Mouse (Mus musculus) heart, adult 2 months (tissue): ENCODE results near the gene Il12b. TPM values are rescaled to one million over a fixed set of nuclear protein-coding genes. Genes with fewer than 3 reads are reported as not detected.

ENCODE experiments used
- DNase-seq, 2 experiments: peaks; one replicate each; pipeline ENCODE4 v3.0.0; 2021
- H3K27ac ChIP-seq: fragments of 200-600 bp; 2 replicates; pipeline ENCODE4 v1.8.1; 2022
- H3K27me3 ChIP-seq: fragments of 200-500 bp; 2 replicates; pipeline ENCODE4 v1.6.1; 2012; ENCODE audit warnings: mild to moderate bottlenecking, low read length, inconsistent platforms, mixed read lengths; ENCODE audit not compliant: control insufficient read depth, insufficient read depth
- H3K36me3 ChIP-seq: fragments of 200-500 bp; 2 replicates; pipeline ENCODE4 v1.6.1; 2012; ENCODE audit warnings: low read length, inconsistent platforms; ENCODE audit not compliant: control insufficient read depth, insufficient read depth
- H3K4me1 ChIP-seq: fragments of 200-500 bp; 2 replicates; pipeline ENCODE4 v1.6.1; 2011; ENCODE audit warnings: low read length; ENCODE audit not compliant: control insufficient read depth, insufficient read depth
- H3K4me3 ChIP-seq: fragments of 200-600 bp; 2 replicates; pipeline ENCODE4 v1.8.1; 2022
- H3K79me2 ChIP-seq: fragments of 200-500 bp; replicated peaks from 2 replicates; pipeline ENCODE4 v1.6.1; 2012; ENCODE audit warnings: mild to moderate bottlenecking, inconsistent platforms, low read length, moderate library complexity, mixed read lengths; ENCODE audit not compliant: control insufficient read depth, insufficient read depth
- H3K9ac ChIP-seq: fragments of 200-500 bp; 2 replicates; pipeline ENCODE4 v1.6.1; 2012; ENCODE audit warnings: low read depth, mild to moderate bottlenecking, control low read depth, inconsistent platforms, low read length, mixed read lengths
- CTCF ChIP-seq: fragments of 200-600 bp; IDR thresholded peaks from 2 replicates; pipeline ENCODE4 v1.8.1; 2022; ENCODE audit warnings: antibody characterized with exemption, mild to moderate bottlenecking, moderate library complexity
- EP300 ChIP-seq: fragments of 200-500 bp; IDR thresholded peaks from 2 replicates; pipeline ENCODE4 v1.6.1; 2011; ENCODE audit warnings: low read depth, low read length, control low read depth; ENCODE audit not compliant: insufficient read depth
- POLR2A ChIP-seq: fragments of 200-500 bp; IDR thresholded peaks from 2 replicates; pipeline ENCODE4 v1.6.1; 2011; ENCODE audit warnings: mild to moderate bottlenecking, low read depth, low read length, control low read depth; ENCODE audit not compliant: insufficient read depth
- WGBS: fragments of 180-500 bp; shearing (Covaris S2); methylation state at CpG from one replicate; pipeline ENCODE4 v1.1.7; 2018; 5-methylcytosine and 5-hydroxymethylcytosine counted together
- intact Hi-C: fragments of 180-260 bp; cut with DNase I; formaldehyde crosslinking; loops from one replicate; pipeline ENCODE4 v1.15.1; 2025
- long read RNA-seq: library from polyadenylated mRNA; stranded (forward); transcript quantifications from one replicate; pipeline ENCODE4 v2.0.0, GENCODE M21; 2021
- polyA plus RNA-seq: library from polyadenylated mRNA; depleted of rRNA; stranded (reverse); fragments of >200 nt; gene quantifications from 2 replicates; pipeline ENCODE4 v1.2.3, GENCODE M21; 2012; rRNA removed
- total RNA-seq, 2 experiments: library from RNA; stranded (reverse); gene quantifications; 2 replicates each; pipeline ENCODE4 v1.2.3; 2021

Il12b gene
- not detected for total RNA-seq
- polyA plus RNA-seq: not detected in 2 replicates
- long read RNA-seq: 0 reads

GRCm38 (mm10) chr11:44399763-44400162, at the start of gene Il12b:
Gene Il12b, plus strand, starts transcription at chr11:44400063.
- 73% methylated on average over 6 of the region's 6 CpGs for WGBS
- DNase-seq: no peak
- Histone ChIP-seq H3K4me1 (peaks cover 2% of the 10 kb centered on the region; the same call in 1 of the 2 replicates), H3K9ac (no peak within 1 kb of the TSS), H3K4me3 (peak within 1 kb of the TSS; percentile 13; the same call in 1 of the 2 replicates), H3K79me2 (no peaks in the 10 kb centered on the region), H3K27me3 (no peaks in the 10 kb centered on the region), H3K27ac (no peak within 1 kb of the TSS), H3K36me3 (no peaks in the 10 kb centered on the region)
- intact Hi-C loops: no loop called here
- TF ChIP-seq CTCF (no peak), EP300 (no peak), POLR2A (no peak)

DNA sequence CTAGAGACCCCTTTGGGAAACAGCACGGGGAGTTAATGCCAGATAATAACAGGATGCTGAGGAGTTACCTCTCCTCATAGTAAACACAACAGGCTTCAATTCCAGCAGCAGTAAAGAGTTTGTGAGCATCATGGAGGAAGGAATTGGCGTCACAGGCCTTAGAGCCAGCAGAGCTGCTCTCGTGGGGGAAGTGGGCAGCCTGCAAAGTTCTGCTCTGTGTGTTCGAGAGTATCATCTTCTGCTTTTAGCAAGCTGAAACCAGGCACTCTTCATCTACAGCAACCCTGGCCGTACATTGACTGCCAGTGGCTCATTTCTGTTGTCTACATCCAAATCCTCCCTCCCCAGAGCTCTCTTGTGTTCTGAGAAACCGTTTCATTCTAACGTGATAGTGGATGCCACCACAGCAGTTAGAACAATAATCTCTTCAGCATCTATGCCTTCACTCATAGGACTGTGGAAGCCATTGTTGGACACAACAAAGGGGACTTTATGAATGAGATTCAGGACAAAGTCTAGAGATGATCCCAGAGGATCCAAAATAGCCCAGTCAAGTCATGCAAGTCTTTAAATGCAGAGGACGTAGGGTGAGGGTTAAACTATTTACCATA, 44.9 kb upstream of the Il12b start:
- intact Hi-C loops: no loop called here
- 78% methylated on average over 8 of the region's 8 CpGs for WGBS
- H3K9ac ChIP-seq: no peak overlapping the region
- no peak for DNase-seq
- TF ChIP-seq EP300 (no peak), POLR2A (no peak), CTCF (no peak)
- H3K27ac ChIP-seq: no peak overlapping the region
- H3K36me3 ChIP-seq: no peaks in the 10 kb centered on the region
- H3K4me3 ChIP-seq: no peak overlapping the region
- H3K4me1 ChIP-seq: no peaks in the 10 kb centered on the region
- no peaks in the 10 kb centered on the region for H3K79me2 ChIP-seq
- H3K27me3 ChIP-seq: no peaks in the 10 kb centered on the region

DNA sequence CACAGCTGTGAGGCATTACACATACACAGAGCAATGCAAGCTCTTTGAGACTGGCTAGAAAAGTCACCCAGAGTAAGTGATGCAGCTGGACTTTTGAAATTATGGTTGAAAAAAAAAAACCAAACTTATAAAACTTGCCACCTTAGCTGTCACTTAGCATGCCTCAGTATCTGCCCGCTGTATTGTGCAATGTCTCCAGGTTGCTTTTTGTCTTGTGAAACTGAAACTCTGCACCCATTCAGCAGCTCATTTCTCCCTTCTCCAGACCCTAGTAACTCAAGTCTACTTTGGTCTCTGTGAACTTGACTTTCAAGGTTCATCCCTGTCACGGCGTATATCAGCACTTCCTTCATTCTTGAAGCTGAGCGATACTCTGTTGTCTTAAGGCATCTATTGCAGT, 43.7 kb upstream of the Il12b start:
- WGBS: 84% methylated on average over 4 of the region's 4 CpGs
- no peak overlapping the region for H3K27ac ChIP-seq
- no peaks in the 10 kb centered on the region for H3K4me1 ChIP-seq
- H3K79me2 ChIP-seq: no peaks in the 10 kb centered on the region
- DNase-seq: no peak
- TF ChIP-seq EP300 (no peak), POLR2A (no peak), CTCF (no peak)
- H3K36me3 ChIP-seq: no peaks in the 10 kb centered on the region
- H3K9ac ChIP-seq: no peak overlapping the region
- H3K27me3 ChIP-seq: no peaks in the 10 kb centered on the region
- H3K4me3 ChIP-seq: no peak overlapping the region
- intact Hi-C loops: no loop called here

GRCm38 (mm10) chr11:44364536-44364935, 35.3 kb upstream of the Il12b start:
- Histone ChIP-seq H3K4me3 (no peak overlapping the region), H3K9ac (no peak overlapping the region), H3K4me1 (peaks cover 2% of the 10 kb centered on the region), H3K27me3 (no peaks in the 10 kb centered on the region), H3K27ac (no peak overlapping the region), H3K79me2 (no peaks in the 10 kb centered on the region), H3K36me3 (no peaks in the 10 kb centered on the region)
- intact Hi-C loops: no loop called here
- no peak for TF ChIP-seq CTCF
- no peak for TF ChIP-seq POLR2A
- no peak for TF ChIP-seq EP300
- peak in 1 of 2 experiments; percentile 46 for DNase-seq

DNA sequence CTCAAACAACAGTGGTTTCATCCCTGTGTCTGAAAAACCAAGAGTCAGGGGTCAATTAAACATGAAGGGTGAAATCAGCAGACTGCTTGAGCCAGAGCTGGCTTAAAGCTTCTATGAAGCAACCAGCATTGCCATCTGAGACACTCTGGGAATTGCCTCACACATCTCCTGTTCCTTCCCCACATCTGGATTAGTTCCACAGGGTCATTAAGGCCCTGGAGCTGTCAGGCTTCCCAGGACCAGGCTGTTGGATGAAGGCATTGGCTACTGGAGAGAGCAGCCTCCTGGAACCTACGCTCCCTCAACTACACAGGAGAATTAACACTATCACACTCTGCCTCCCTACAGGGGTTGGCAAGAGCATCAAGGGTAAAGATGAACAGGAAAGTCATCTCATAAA, 32.2 kb upstream of the Il12b start:
- H3K27ac ChIP-seq: no peak overlapping the region
- H3K36me3 ChIP-seq: no peaks in the 10 kb centered on the region
- no peaks in the 10 kb centered on the region for H3K79me2 ChIP-seq
- no peak overlapping the region for H3K9ac ChIP-seq
- DNase-seq: peak; percentile 38 to 40
- no peaks in the 10 kb centered on the region for H3K27me3 ChIP-seq
- no peak for TF ChIP-seq POLR2A
- TF ChIP-seq CTCF: no peak
- H3K4me3 ChIP-seq: no peak overlapping the region
- WGBS: 83% methylated on average over 1 of the region's 1 CpGs
- intact Hi-C loops: no loop called here
- H3K4me1 ChIP-seq: peaks cover 3% of the 10 kb centered on the region

DNA sequence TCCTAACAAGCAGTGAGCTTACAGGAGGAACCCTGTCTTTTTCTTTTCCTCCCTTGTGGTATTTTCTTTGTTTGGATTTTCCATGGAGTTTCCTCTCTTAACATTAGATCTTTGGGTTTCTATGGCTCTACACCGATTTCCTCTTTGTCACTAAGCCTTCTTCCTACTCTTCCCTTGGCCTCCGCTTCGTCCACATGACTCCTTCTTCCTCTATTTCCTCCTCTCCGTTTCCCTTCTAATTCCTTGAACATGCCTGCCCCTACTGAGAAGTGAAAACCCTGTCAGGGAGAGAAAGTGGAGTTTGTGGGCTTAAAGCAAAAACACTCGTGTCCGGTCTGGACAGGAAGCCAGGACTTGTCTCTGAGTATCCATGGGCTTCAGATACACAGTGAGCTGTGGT, 27.0 kb upstream of the Il12b start:
- Histone ChIP-seq H3K9ac (no peak overlapping the region), H3K27me3 (0 out of 2 replicates have a peak, but pooled peaks cover 2% of the 10 kb centered on the region), H3K36me3 (no peaks in the 10 kb centered on the region), H3K4me1 (peaks cover 3% of the 10 kb centered on the region), H3K4me3 (no peak overlapping the region), H3K27ac (no peak overlapping the region), H3K79me2 (no peaks in the 10 kb centered on the region)
- intact Hi-C loops: no loop called here
- TF ChIP-seq CTCF: no peak
- no peak for TF ChIP-seq POLR2A
- no peak for TF ChIP-seq EP300
- DNase-seq: no peak
- WGBS: 45% methylated on average over 6 of the region's 6 CpGs
